32 mouse cellular contexts compared by ENCODE assay signal in the genomic region with DNA sequence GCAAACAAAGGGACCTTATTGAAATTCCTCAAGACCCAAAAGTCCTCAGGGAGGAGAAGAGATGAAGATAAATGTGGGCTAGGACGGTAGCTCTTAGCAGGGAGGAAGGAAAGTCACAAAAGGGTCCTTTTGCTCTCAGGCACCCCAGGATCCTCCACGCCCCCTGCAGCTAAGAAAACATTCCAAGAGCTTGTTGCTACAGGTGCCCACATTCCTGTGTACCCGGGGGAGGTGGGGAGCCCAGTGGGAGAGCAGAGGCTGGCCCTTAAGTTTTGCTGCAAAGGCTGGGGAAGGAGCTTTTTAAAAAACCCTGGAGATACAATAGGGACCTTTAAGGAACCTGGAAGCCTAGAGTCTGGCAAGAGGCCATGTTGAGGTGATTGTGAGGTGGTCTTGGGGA. TPM values are rescaled to one million over a fixed set of nuclear protein-coding genes. Genes with fewer than 3 reads are reported as not detected.
DNase-seq lines count a peak whose midpoint lies in the region; ATAC-seq and TF ChIP-seq lines count a peak whose summit lies in the region.
"Had no signal": no experiment of that assay in that cellular context is flagged by ENCODE, and none has a peak within 500 bp of the region (broad histone marks: within the 10 kb centered on the region; RNA-seq: fewer than 3 reads in every experiment).

No protein-coding gene starts in this region.

- peak overlapping the region; percentile 72 for H3K27ac ChIP-seq in hindbrain, embryonic 10.5 days
- H3K27ac ChIP-seq in hindbrain, embryonic 12.5 days, result no peak overlapping the region
- H3K27ac ChIP-seq in lung, postnatal 0 days (ENCODE audit: low read length), result no peak overlapping the region
- H3K27ac ChIP-seq in limb, embryonic 10.5 days, result peak overlapping the region; percentile 73; the same call in 1 of the 2 replicates
- H3K27ac ChIP-seq in cerebellum, adult 2 months (ENCODE audit: insufficient read depth, low read length), result no peak overlapping the region
- H3K27ac ChIP-seq: forebrain, embryonic 15.5 days; heart, adult 2 months; hindbrain, embryonic 15.5 days; layer of hippocampus, adult 2 months; left cerebral cortex, adult 2 months; limb, embryonic 15.5 days; liver, embryonic 13.5 days; neural tube, embryonic 12.5 days had no signal

- no peak for DNase-seq in hindbrain, embryonic 10.5 days (ENCODE audit: low spot score)
- DNase-seq in lung, postnatal 0 days (ENCODE audit: low spot score), result peak; percentile 21
- no peak for DNase-seq in lung, adult 18-20 months
- DNase-seq in limb, embryonic 10.5 days (ENCODE audit: low spot score), result no peak
- no peak for DNase-seq in c-Kit-positive CD71-positive TER-119-positive erythroid progenitor cells, embryonic 14.5 days (ENCODE audit: low spot score)
- DNase-seq in cerebellum, adult 2 months, result no peak
- DNase-seq: adrenal gland, adult 2 months; adrenal gland, postnatal 36 days; cerebellum, adult 8-10 months; cerebellum, postnatal 36 days; heart, adult 2 months; heart, postnatal 4 days; kidney, adult 11 months; kidney, postnatal 25 days; liver, embryonic 13.5 days; lung, postnatal 14 days; thymus, adult 2 months; thymus, postnatal 36 days had no signal

- TF ChIP-seq CTCF in lung, postnatal 0 days (IDR thresholded peaks at IDR 0.05), result no peak
- TF ChIP-seq CTCF in cerebellum, adult 2 months (IDR thresholded peaks at IDR 0.05; ENCODE audit: borderline replicate concordance, insufficient read depth, low read depth, low read length), result no peak

- H3K9me3 ChIP-seq in hindbrain, embryonic 10.5 days, result peaks cover 10% of the 10 kb centered on the region; the same call in 1 of the 2 replicates
- H3K9me3 ChIP-seq in hindbrain, embryonic 12.5 days (replicated peaks), result no peaks in the 10 kb centered on the region
- no peaks in the 10 kb centered on the region for H3K9me3 ChIP-seq in lung, postnatal 0 days (ENCODE audit: low read length)
- no peaks in the 10 kb centered on the region for H3K9me3 ChIP-seq in limb, embryonic 10.5 days (replicated peaks)
- H3K9me3 ChIP-seq: forebrain, embryonic 15.5 days; heart, embryonic 12.5 days; hindbrain, embryonic 15.5 days; limb, embryonic 15.5 days; liver, embryonic 13.5 days; neural tube, embryonic 12.5 days had no signal

- peaks cover 54% of the 10 kb centered on the region for H3K4me1 ChIP-seq in hindbrain, embryonic 10.5 days (replicated peaks)
- peaks cover 26% of the 10 kb centered on the region for H3K4me1 ChIP-seq in hindbrain, embryonic 12.5 days
- H3K4me1 ChIP-seq in lung, postnatal 0 days (ENCODE audit: insufficient read depth, low read depth, low read length), result no peaks in the 10 kb centered on the region
- H3K4me1 ChIP-seq in limb, embryonic 10.5 days, result peaks cover 60% of the 10 kb centered on the region
- peaks cover 34% of the 10 kb centered on the region for H3K4me1 ChIP-seq in cerebellum, adult 2 months (ENCODE audit: control insufficient read depth, insufficient read depth, low read length)

- no peak overlapping the region for H3K4me3 ChIP-seq in hindbrain, embryonic 10.5 days
- no peak overlapping the region for H3K4me3 ChIP-seq in hindbrain, embryonic 12.5 days
- H3K4me3 ChIP-seq in lung, postnatal 0 days (ENCODE audit: low read depth, low read length), result no peak overlapping the region
- no peak overlapping the region for H3K4me3 ChIP-seq in limb, embryonic 10.5 days
- H3K4me3 ChIP-seq in cerebellum, adult 2 months (replicated peaks; ENCODE audit: insufficient read depth, low read depth, low read length), result no peak overlapping the region
- H3K4me3 ChIP-seq: forebrain, embryonic 15.5 days; heart, adult 2 months; heart, embryonic 12.5 days; hindbrain, embryonic 15.5 days; layer of hippocampus, adult 2 months; left cerebral cortex, adult 2 months; limb, embryonic 15.5 days; liver, embryonic 13.5 days; neural tube, embryonic 12.5 days had no signal

- H3K9ac ChIP-seq in hindbrain, embryonic 12.5 days, result no peak overlapping the region
- H3K9ac ChIP-seq in lung, postnatal 0 days (replicated peaks; ENCODE audit: low read depth), result no peak overlapping the region
- H3K9ac ChIP-seq: forebrain, embryonic 15.5 days; heart, embryonic 12.5 days; hindbrain, embryonic 15.5 days; limb, embryonic 15.5 days; liver, embryonic 13.5 days; neural tube, embryonic 12.5 days had no signal

- no peak for TF ChIP-seq POLR2A in cerebellum, adult 2 months (IDR thresholded peaks at IDR 0.05; ENCODE audit: borderline replicate concordance, insufficient read depth, low read length)

- no peak for TF ChIP-seq EP300 in lung, postnatal 0 days (IDR thresholded peaks at IDR 0.05)

- H3K36me3 ChIP-seq in hindbrain, embryonic 10.5 days, result no peaks in the 10 kb centered on the region
- no peaks in the 10 kb centered on the region for H3K36me3 ChIP-seq in hindbrain, embryonic 12.5 days
- H3K36me3 ChIP-seq in lung, postnatal 0 days (ENCODE audit: insufficient read depth, low read length), result no peaks in the 10 kb centered on the region
- no peaks in the 10 kb centered on the region for H3K36me3 ChIP-seq in limb, embryonic 10.5 days
- H3K36me3 ChIP-seq: forebrain, embryonic 15.5 days; heart, embryonic 12.5 days; hindbrain, embryonic 15.5 days; limb, embryonic 15.5 days; liver, embryonic 13.5 days; neural tube, embryonic 12.5 days had no signal

- WGBS in hindbrain, embryonic 10.5 days, result 29% methylated on average over 3 of the region's 3 CpGs
- WGBS in hindbrain, embryonic 12.5 days, result 29% methylated on average over 3 of the region's 3 CpGs
- WGBS in lung, postnatal 0 days, result 25% methylated on average over 3 of the region's 3 CpGs
- WGBS in limb, embryonic 10.5 days, result 36% methylated on average over 3 of the region's 3 CpGs
- 77% methylated on average over 3 of the region's 3 CpGs for WGBS in cerebellum, adult 2 months

- no peak overlapping the region for H3K4me2 ChIP-seq in hindbrain, embryonic 12.5 days (replicated peaks)
- no peak overlapping the region for H3K4me2 ChIP-seq in lung, postnatal 0 days (replicated peaks; ENCODE audit: low read depth, low read length)
- H3K4me2 ChIP-seq: forebrain, embryonic 15.5 days; heart, embryonic 12.5 days; hindbrain, embryonic 15.5 days; limb, embryonic 15.5 days; liver, embryonic 13.5 days; midbrain, embryonic 11.5 days; neural tube, embryonic 12.5 days had no signal

- ATAC-seq in hindbrain, embryonic 12.5 days (ENCODE audit: low FRiP score), result no peak
- ATAC-seq in lung, postnatal 0 days, result no peak
- ATAC-seq: activated CD4-positive, CD25-positive, alpha-beta regulatory T cell, adult 4 months; CD4-positive, CD25-positive, alpha-beta regulatory T cell, adult 4 months; forebrain, embryonic 15.5 days; inflammation-experienced regulatory T-cells, adult 6 months; midbrain, embryonic 16.5 days had no signal

- H3K27me3 ChIP-seq in hindbrain, embryonic 10.5 days (ENCODE audit: insufficient read depth, poor library complexity, severe bottlenecking), result peaks cover 27% of the 10 kb centered on the region
- H3K27me3 ChIP-seq in hindbrain, embryonic 12.5 days, result no peaks in the 10 kb centered on the region; the same call in 1 of the 2 replicates
- no peaks in the 10 kb centered on the region for H3K27me3 ChIP-seq in lung, postnatal 0 days (replicated peaks; ENCODE audit: insufficient read depth, low read length)
- no peaks in the 10 kb centered on the region for H3K27me3 ChIP-seq in limb, embryonic 10.5 days (ENCODE audit: low read depth, poor library complexity, severe bottlenecking)
- H3K27me3 ChIP-seq in cerebellum, adult 2 months (ENCODE audit: control insufficient read depth, insufficient read depth, low read length), result no peaks in the 10 kb centered on the region
- H3K27me3 ChIP-seq: forebrain, embryonic 15.5 days; hindbrain, embryonic 15.5 days; limb, embryonic 15.5 days; neural tube, embryonic 12.5 days had no signal

RNA-seq across cellular contexts. Expression of a gene that starts 21.7 kb away (rescaled TPM):
- polyA plus RNA-seq in hindbrain, embryonic 10.5 days (2016; fragmentation: Nextera tagmentation; extraction: Ambion mirVana), result 0.37 and 0.77 TPM in 2 replicates
- not detected in 2 replicates for polyA plus RNA-seq in hindbrain, embryonic 12.5 days (2016; fragmentation: Nextera tagmentation; extraction: Ambion mirVana)
- polyA plus RNA-seq in lung, postnatal 0 days (2015; fragmentation: Nextera tagmentation; extraction: Ambion mirVana), result not detected in 2 replicates
- not detected in 2 replicates for polyA plus RNA-seq in limb, embryonic 10.5 days (2016; fragmentation: Nextera tagmentation; extraction: Ambion mirVana)
- polyA plus RNA-seq in cerebellum, adult 2 months (2012; rRNA removed), result 0.29 and 0.64 TPM in 2 replicates
- polyA plus RNA-seq: activated CD4-positive, CD25-positive, alpha-beta regulatory T cell, adult 4 months; adrenal gland, adult 2 months; CD4-positive, CD25-positive, alpha-beta regulatory T cell, adult 4 months; forebrain, embryonic 15.5 days; heart, adult 2 months; heart, embryonic 12.5 days; heart, postnatal 0 days; hindbrain, embryonic 15.5 days; inflammation-experienced regulatory T-cells, adult 6 months; limb, embryonic 15.5 days; liver, embryonic 13.5 days; midbrain, embryonic 16.5 days; neural tube, embryonic 12.5 days; thymus, adult 2 months had no signal

RNA-seq across cellular contexts. Expression of a gene that starts 24.7 kb away (rescaled TPM):
- polyA plus RNA-seq in hindbrain, embryonic 10.5 days (2016; fragmentation: Nextera tagmentation; extraction: Ambion mirVana), result 50.8 and 60.0 TPM in 2 replicates
- 32.2 and 37.3 TPM in 2 replicates for polyA plus RNA-seq in hindbrain, embryonic 12.5 days (2016; fragmentation: Nextera tagmentation; extraction: Ambion mirVana)
- 0.15 and 0.20 TPM in 2 replicates for polyA plus RNA-seq in lung, postnatal 0 days (2015; fragmentation: Nextera tagmentation; extraction: Ambion mirVana)
- polyA plus RNA-seq in limb, embryonic 10.5 days (2016; fragmentation: Nextera tagmentation; extraction: Ambion mirVana), result 0.14 TPM in 1 of 2 replicates, not detected in the other
- 78.3 and 81.3 TPM in 2 replicates for polyA plus RNA-seq in cerebellum, adult 2 months (2012; rRNA removed)
- polyA plus RNA-seq: activated CD4-positive, CD25-positive, alpha-beta regulatory T cell, adult 4 months; CD4-positive, CD25-positive, alpha-beta regulatory T cell, adult 4 months; inflammation-experienced regulatory T-cells, adult 6 months had no signal

RNA-seq across cellular contexts. Expression of a gene that starts 30.5 kb away (rescaled TPM):
- 31.5 and 42.9 TPM in 2 replicates for polyA plus RNA-seq in hindbrain, embryonic 10.5 days (2016; fragmentation: Nextera tagmentation; extraction: Ambion mirVana)
- 29.7 and 30.0 TPM in 2 replicates for polyA plus RNA-seq in hindbrain, embryonic 12.5 days (2016; fragmentation: Nextera tagmentation; extraction: Ambion mirVana)
- 10.4 and 11.1 TPM in 2 replicates for polyA plus RNA-seq in lung, postnatal 0 days (2015; fragmentation: Nextera tagmentation; extraction: Ambion mirVana)
- 40.7 and 50.1 TPM in 2 replicates for polyA plus RNA-seq in limb, embryonic 10.5 days (2016; fragmentation: Nextera tagmentation; extraction: Ambion mirVana)
- 62.9 and 71.8 TPM in 2 replicates for polyA plus RNA-seq in cerebellum, adult 2 months (2012; rRNA removed)
- polyA plus RNA-seq: CD4-positive, CD25-positive, alpha-beta regulatory T cell, adult 4 months; inflammation-experienced regulatory T-cells, adult 6 months had no signal

RNA-seq across cellular contexts. Expression of a gene that starts 55.3 kb away (rescaled TPM):
- 1.1 and 3.8 TPM in 2 replicates for polyA plus RNA-seq in hindbrain, embryonic 10.5 days (2016; fragmentation: Nextera tagmentation; extraction: Ambion mirVana)
- 2.2 and 3.0 TPM in 2 replicates for polyA plus RNA-seq in hindbrain, embryonic 12.5 days (2016; fragmentation: Nextera tagmentation; extraction: Ambion mirVana)
- polyA plus RNA-seq in lung, postnatal 0 days (2015; fragmentation: Nextera tagmentation; extraction: Ambion mirVana), result 0.54 and 0.74 TPM in 2 replicates
- 0.13 TPM in 1 of 2 replicates, not detected in the other for polyA plus RNA-seq in limb, embryonic 10.5 days (2016; fragmentation: Nextera tagmentation; extraction: Ambion mirVana)
- polyA plus RNA-seq in cerebellum, adult 2 months (2012; rRNA removed), result 4.9 and 5.1 TPM in 2 replicates
- polyA plus RNA-seq: CD4-positive, CD25-positive, alpha-beta regulatory T cell, adult 4 months had no signal

Comparison
In these comparisons a context has a peak if more than half of its experiments do, and no peak if none do; other contexts are left out.
1. H3K27ac ChIP-seq: peak in hindbrain, embryonic 10.5 days (single experiment) and limb, embryonic 10.5 days (single experiment); none in hindbrain, embryonic 12.5 days (single experiment), lung, postnatal 0 days (single experiment) and cerebellum, adult 2 months (single experiment).
2. RNA of a gene that starts 24.7 kb away (polyA plus RNA-seq): 78.3 to 81.3 TPM in cerebellum, adult 2 months, 50.8 to 60.0 TPM in hindbrain, embryonic 10.5 days and 32.2 to 37.3 TPM in hindbrain, embryonic 12.5 days; 0.15 to 0.20 TPM in lung, postnatal 0 days and 0.14 TPM in limb, embryonic 10.5 days; every median in the first group is over 10 times any median in the second.